8 mouse cellular contexts compared by ENCODE assay signal in the genomic region with DNA sequence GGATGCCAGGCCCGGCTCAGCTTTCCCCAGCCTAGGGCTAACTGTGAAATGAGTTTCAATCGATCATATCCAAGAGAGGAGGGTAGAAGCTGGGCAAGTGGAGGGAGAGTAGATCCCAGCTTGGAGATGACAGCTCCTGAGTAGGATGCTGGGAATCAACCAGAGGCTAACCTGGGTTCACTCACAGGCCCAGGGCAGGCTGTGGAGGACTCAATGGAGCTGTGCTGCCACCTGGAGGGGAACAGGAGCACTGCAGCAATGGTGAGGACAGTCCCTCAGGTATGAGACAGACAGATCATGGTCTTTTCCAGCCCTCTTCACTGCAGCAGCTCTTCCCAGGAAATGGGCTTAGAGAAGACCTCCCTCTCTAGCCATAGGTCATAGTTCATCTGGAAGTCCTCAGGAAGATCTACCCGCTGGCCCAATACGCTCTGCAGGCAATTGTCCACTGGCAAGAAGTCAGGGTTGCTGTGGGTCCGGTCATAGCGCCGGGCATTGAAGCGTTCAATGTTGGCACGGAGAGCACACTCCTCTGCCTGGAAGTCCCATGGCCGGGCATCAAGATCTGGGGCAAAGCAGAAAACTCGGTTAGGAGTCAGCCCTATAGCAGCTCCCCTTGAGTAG. TPM values are rescaled to one million over a fixed set of nuclear protein-coding genes. Genes with fewer than 3 reads are reported as not detected.
DNase-seq lines count a peak whose midpoint lies in the region; ATAC-seq and TF ChIP-seq lines count a peak whose summit lies in the region.

No protein-coding gene starts in this region.

- no peak for TF ChIP-seq POLR2A in kidney, adult 2 months (IDR thresholded peaks at IDR 0.05; ENCODE audit: low read depth, low read length)

- H3K27me3 ChIP-seq in kidney, adult 2 months (replicated peaks; ENCODE audit: control insufficient read depth, insufficient read depth, low read length) = no peaks in the 10 kb centered on the region
- no peaks in the 10 kb centered on the region for H3K27me3 ChIP-seq in limb, embryonic 11.5 days (ENCODE audit: control insufficient read depth, insufficient read depth, low read length)
- no peaks in the 10 kb centered on the region for H3K27me3 ChIP-seq in midbrain, embryonic 15.5 days (replicated peaks)

- H3K36me3 ChIP-seq in kidney, adult 2 months (ENCODE audit: control insufficient read depth, insufficient read depth, low read length) = peaks cover 6% of the 10 kb centered on the region
- peaks cover 23% of the 10 kb centered on the region for H3K36me3 ChIP-seq in limb, embryonic 11.5 days (ENCODE audit: control insufficient read depth, insufficient read depth, low read length)
- H3K36me3 ChIP-seq in midbrain, embryonic 15.5 days (replicated peaks) = peaks cover 68% of the 10 kb centered on the region

- no peak for ATAC-seq in limb, embryonic 11.5 days (ENCODE audit: insufficient number of reproducible peaks, low FRiP score, low TSS enrichment, low read depth)
- peak; percentile 48 for ATAC-seq in midbrain, embryonic 15.5 days (replicated peaks)

- 50% methylated on average over 11 of the region's 11 CpGs for WGBS in kidney, adult 2 months
- 89% methylated on average over 11 of the region's 11 CpGs for WGBS in limb, embryonic 11.5 days
- WGBS in midbrain, embryonic 15.5 days = 87% methylated on average over 11 of the region's 11 CpGs

- H3K27ac ChIP-seq in gastrocnemius, adult 2 months = no peak overlapping the region
- no peak overlapping the region for H3K27ac ChIP-seq in kidney, adult 2 months (ENCODE audit: insufficient read depth, low read depth, low read length)
- H3K27ac ChIP-seq in limb, embryonic 11.5 days (replicated peaks; ENCODE audit: low read depth, low read length) = no peak overlapping the region
- H3K27ac ChIP-seq in midbrain, embryonic 15.5 days = no peak overlapping the region

- no peak overlapping the region for H3K9ac ChIP-seq in limb, embryonic 11.5 days (ENCODE audit: low read length)
- no peak overlapping the region for H3K9ac ChIP-seq in midbrain, embryonic 15.5 days

- no peak overlapping the region for H3K4me3 ChIP-seq in gastrocnemius, adult 2 months
- H3K4me3 ChIP-seq in kidney, adult 2 months (ENCODE audit: insufficient read depth, low read depth, low read length) = no peak overlapping the region
- no peak overlapping the region for H3K4me3 ChIP-seq in limb, embryonic 11.5 days (ENCODE audit: low read depth, low read length)
- no peak overlapping the region for H3K4me3 ChIP-seq in midbrain, embryonic 15.5 days

- no peak overlapping the region for H3K4me2 ChIP-seq in limb, embryonic 11.5 days (ENCODE audit: low read depth, severe bottlenecking)
- no peak overlapping the region for H3K4me2 ChIP-seq in midbrain, embryonic 15.5 days

- peak; percentile 29 to 43 for DNase-seq in urinary bladder, postnatal 36 days (ENCODE audit: low spot score in 2 of 2)
- no peak for DNase-seq in urinary bladder, postnatal 10 days (ENCODE audit: low spot score)
- peak; percentile 81 to 88 for DNase-seq in cerebellum, postnatal 25 days
- peak; percentile 71 for DNase-seq in gastrocnemius, adult 2 months
- DNase-seq in kidney, adult 2 months = peak; percentile 92
- DNase-seq in limb, embryonic 11.5 days (ENCODE audit: low spot score) = peak; percentile 86
- peak; percentile 62 to 86 for DNase-seq in spleen, postnatal 4 days (ENCODE audit: low spot score in 2 of 2)

- no peaks in the 10 kb centered on the region for H3K9me3 ChIP-seq in limb, embryonic 11.5 days (ENCODE audit: control insufficient read depth, low read length)
- H3K9me3 ChIP-seq in midbrain, embryonic 15.5 days = no peaks in the 10 kb centered on the region

- H3K4me1 ChIP-seq in kidney, adult 2 months (ENCODE audit: control insufficient read depth, insufficient read depth, low read length) = peaks cover 5% of the 10 kb centered on the region; the same call in 1 of the 2 replicates
- no peaks in the 10 kb centered on the region for H3K4me1 ChIP-seq in limb, embryonic 11.5 days (ENCODE audit: control insufficient read depth, insufficient read depth, low read length)
- no peaks in the 10 kb centered on the region for H3K4me1 ChIP-seq in midbrain, embryonic 15.5 days

- peak; percentile 93 for TF ChIP-seq CTCF in gastrocnemius, adult 2 months (IDR thresholded peaks at IDR 0.05)
- TF ChIP-seq CTCF in kidney, adult 2 months (conservative IDR thresholded peaks at IDR 0.05; ENCODE audit: insufficient read depth, insufficient read length, low read depth, low read length) = peak; percentile 97

- intact Hi-C loops in gastrocnemius, adult 2 months (cut with DNase I) = no loop called here

RNA-seq across cellular contexts. Expression of a gene that starts 18.1 kb away (rescaled TPM):
- total RNA-seq in gastrocnemius, adult 2 months (2021) = not detected
- polyA plus RNA-seq in kidney, adult 2 months (2012; rRNA removed) = not detected in 2 replicates
- polyA plus RNA-seq in limb, embryonic 11.5 days (2014; fragmentation: Nextera tagmentation; extraction: Ambion mirVana) = not detected in 2 replicates
- polyA plus RNA-seq in midbrain, embryonic 15.5 days (2015; fragmentation: Nextera tagmentation; extraction: Ambion mirVana) = not detected in 2 replicates

RNA-seq across cellular contexts. Expression of a gene that starts 18.2 kb away (rescaled TPM):
- not detected for total RNA-seq in gastrocnemius, adult 2 months (2021)
- polyA plus RNA-seq in kidney, adult 2 months (2012; rRNA removed) = not detected in 2 replicates
- 19.9 and 20.2 TPM in 2 replicates for polyA plus RNA-seq in limb, embryonic 11.5 days (2014; fragmentation: Nextera tagmentation; extraction: Ambion mirVana)
- 1.0 and 1.2 TPM in 2 replicates for polyA plus RNA-seq in midbrain, embryonic 15.5 days (2015; fragmentation: Nextera tagmentation; extraction: Ambion mirVana)

RNA-seq across cellular contexts. Expression of a gene that starts 18.5 kb away (rescaled TPM):
- total RNA-seq in gastrocnemius, adult 2 months (2021) = 10 to 100 TPM; 16.6 to 20.4 TPM
- polyA plus RNA-seq in kidney, adult 2 months (2012; rRNA removed) = 46.0 and 54.1 TPM in 2 replicates
- 76.1 and 78.4 TPM in 2 replicates for polyA plus RNA-seq in limb, embryonic 11.5 days (2014; fragmentation: Nextera tagmentation; extraction: Ambion mirVana)
- polyA plus RNA-seq in midbrain, embryonic 15.5 days (2015; fragmentation: Nextera tagmentation; extraction: Ambion mirVana) = 178 and 182 TPM in 2 replicates

RNA-seq across cellular contexts. Expression of a gene that starts 58.1 kb away (rescaled TPM):
- not detected for total RNA-seq in gastrocnemius, adult 2 months (2021)
- 0.06 TPM in 1 of 2 replicates, not detected in the other for polyA plus RNA-seq in kidney, adult 2 months (2012; rRNA removed)
- polyA plus RNA-seq in limb, embryonic 11.5 days (2014; fragmentation: Nextera tagmentation; extraction: Ambion mirVana) = 0.17 and 0.23 TPM in 2 replicates
- not detected in 2 replicates for polyA plus RNA-seq in midbrain, embryonic 15.5 days (2015; fragmentation: Nextera tagmentation; extraction: Ambion mirVana)
